Mouse (Mus musculus): ENCODE measurements around the gene Aqp9.

The Aqp9 gene

GRCm38 (mm10) chr9:71064291-71064840 lies 104.1 kb downstream of the Aqp9 start:
- DNase-seq = no peak

- no peak for DNase-seq
Measured at GRCm38 (mm10) chr9:71063551-71063950, 104.9 kb downstream of the Aqp9 start.

GRCm38 (mm10) chr9:71062976-71063375 lies 105.5 kb downstream of the Aqp9 start:
- no peak for DNase-seq

- no peak for DNase-seq
Measured at GRCm38 (mm10) chr9:71062301-71062700, 106.2 kb downstream of the Aqp9 start.
